Mouse (Mus musculus) brown adipose tissue, adult 24 weeks (tissue): Measurements from ENCODE around the gene Ctsw. TPM values are rescaled to one million over a fixed set of nuclear protein-coding genes. Genes with fewer than 3 reads are reported as not detected.

Experiments
- H3K27ac ChIP-seq: fragments of 200-500 bp; replicated peaks from 2 replicates; pipeline ENCODE4 v1.5.1; 2012; ENCODE audit warnings: low read depth, mild to moderate bottlenecking, low read length
- H3K4me1 ChIP-seq: fragments of 200-500 bp; 2 replicates; pipeline ENCODE4 v1.6.1; 2012; ENCODE audit warnings: low read length, mixed read lengths; ENCODE audit not compliant: control insufficient read depth, insufficient read depth, insufficient read length
- H3K4me3 ChIP-seq: fragments of 200-500 bp; 2 replicates; pipeline ENCODE4 v1.5.1; 2012; ENCODE audit warnings: low read depth, mild to moderate bottlenecking, low read length, moderate library complexity; ENCODE audit not compliant: insufficient read depth
- polyA plus RNA-seq: library from polyadenylated mRNA; stranded (reverse); fragments of >200 nt; gene quantifications from 2 replicates; pipeline ENCODE4 v1.2.4, GENCODE M21; 2012; ENCODE audit not compliant: missing spikeins, insufficient read depth, insufficient read length

Gene Ctsw
- polyA plus RNA-seq, 1 experiment: not detected

GRCm38 (mm10) chr19:5433951-5434350 is 34.4 kb downstream of the Ctsw start:
- Histone ChIP-seq H3K27ac (peak overlapping the region; percentile 63), H3K4me3 (peak overlapping the region; percentile 55; the same call in 1 of the 2 replicates), H3K4me1 (peaks cover 4% of the 10 kb centered on the region; the same call in 1 of the 2 replicates)

- peak overlapping the region; percentile 55 for H3K4me3 ChIP-seq
- H3K27ac ChIP-seq: peak overlapping the region; percentile 63
- peaks cover 4% of the 10 kb centered on the region; the same call in 1 of the 2 replicates for H3K4me1 ChIP-seq
These were observed 35.1 kb downstream of the Ctsw start for GRCm38 (mm10) chr19:5432992-5433852.

- Histone ChIP-seq H3K4me3 (no peak overlapping the region), H3K27ac (no peak overlapping the region), H3K4me1 (peaks cover 4% of the 10 kb centered on the region; the same call in 1 of the 2 replicates)
These were observed 36.3 kb downstream of the Ctsw start for GRCm38 (mm10) chr19:5431911-5432464.

DNA sequence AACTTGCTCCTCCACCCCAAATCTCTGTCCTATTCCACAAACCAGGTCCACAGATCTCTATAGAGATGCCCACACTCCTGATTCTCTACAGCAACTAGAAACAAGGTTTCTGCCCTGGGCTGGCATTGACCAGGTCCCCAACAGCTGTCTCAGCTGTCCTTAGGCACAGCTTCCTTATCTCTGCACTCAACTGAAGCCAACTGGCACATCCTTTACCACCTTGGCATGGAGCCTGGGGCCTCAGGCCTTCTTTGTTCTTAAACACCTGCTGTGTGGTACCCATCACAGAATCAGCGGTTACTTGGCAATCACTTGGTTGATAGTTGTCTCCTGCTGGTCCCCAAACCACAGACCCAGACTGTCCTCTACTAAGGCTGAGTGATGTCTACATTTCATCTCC is 37.9 kb downstream of the Ctsw start:
- Histone ChIP-seq H3K4me3 (no peak overlapping the region), H3K4me1 (peaks cover 14% of the 10 kb centered on the region), H3K27ac (no peak overlapping the region)

DNA sequence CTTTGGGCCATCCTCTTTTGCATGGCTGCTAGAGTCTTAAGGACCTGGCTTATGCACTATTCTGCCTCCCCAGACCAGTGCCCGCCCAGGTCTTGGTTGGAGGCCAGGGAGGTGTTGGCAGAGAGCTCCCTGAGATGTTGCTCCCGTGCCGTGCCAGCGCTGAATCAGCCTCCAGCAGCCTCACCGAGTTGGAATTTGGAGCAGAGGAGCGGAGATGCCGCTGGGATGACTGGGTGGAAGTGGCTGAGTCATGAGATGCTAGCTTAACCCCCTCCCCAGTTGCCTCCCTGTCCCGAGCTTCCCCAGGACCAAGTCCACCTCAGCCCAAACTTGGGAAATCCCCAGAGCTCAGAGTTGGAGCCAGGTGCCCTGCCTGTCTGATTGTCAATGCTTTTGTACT is 38.5 kb downstream of the Ctsw start:
- H3K4me1 ChIP-seq: peaks cover 14% of the 10 kb centered on the region
- H3K4me3 ChIP-seq: no peak overlapping the region
- H3K27ac ChIP-seq: no peak overlapping the region

- H3K4me1 ChIP-seq: peaks cover 14% of the 10 kb centered on the region
- no peak overlapping the region for H3K4me3 ChIP-seq
- H3K27ac ChIP-seq: no peak overlapping the region
These were observed 39.1 kb downstream of the Ctsw start for GRCm38 (mm10) chr19:5429219-5429618.

- Histone ChIP-seq H3K4me1 (peaks cover 18% of the 10 kb centered on the region), H3K4me3 (no peak overlapping the region), H3K27ac (no peak overlapping the region)
These were observed 40.2 kb downstream of the Ctsw start for GRCm38 (mm10) chr19:5428083-5428482.

DNA sequence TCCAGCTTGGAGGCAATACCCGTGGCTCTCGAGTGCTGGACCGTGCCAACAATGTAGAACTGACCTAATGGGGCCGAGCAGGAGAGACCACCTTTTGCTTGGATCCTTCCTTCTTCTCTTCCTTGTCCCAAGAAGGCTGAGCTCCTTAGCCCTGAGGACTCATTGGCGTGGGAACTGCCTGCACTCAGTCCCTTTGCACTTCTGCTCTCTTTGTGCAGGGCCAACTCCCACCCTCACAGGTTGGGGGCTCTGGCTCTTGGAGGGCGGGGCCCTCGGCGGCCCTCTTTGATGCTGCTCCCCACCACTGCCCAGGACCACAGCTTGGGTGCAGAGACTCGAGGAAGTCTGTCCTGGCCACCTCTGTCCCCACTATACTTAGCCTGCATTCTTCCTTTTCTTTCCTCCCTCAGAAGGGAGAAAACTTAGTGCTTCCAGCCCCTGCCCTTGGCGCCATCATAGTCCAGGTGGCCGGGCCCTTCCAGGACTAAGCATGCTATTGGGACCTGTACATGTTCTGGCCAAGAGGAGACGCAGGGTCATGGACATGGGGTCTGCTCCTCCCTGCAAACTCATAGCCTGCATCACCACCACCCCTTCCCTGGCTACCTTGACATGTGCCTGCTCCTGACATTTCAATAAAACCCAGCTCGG is 41.5 kb downstream of the Ctsw start:
- Histone ChIP-seq H3K27ac (no peak overlapping the region), H3K4me1 (peaks cover 17% of the 10 kb centered on the region), H3K4me3 (peak overlapping the region; percentile 91)

- peak overlapping the region; percentile 92; the same call in 1 of the 2 replicates for H3K27ac ChIP-seq
- peaks cover 17% of the 10 kb centered on the region for H3K4me1 ChIP-seq
- H3K4me3 ChIP-seq: peak overlapping the region; percentile 91
These were observed 42.3 kb downstream of the Ctsw start for GRCm38 (mm10) chr19:5425906-5426565.

DNA sequence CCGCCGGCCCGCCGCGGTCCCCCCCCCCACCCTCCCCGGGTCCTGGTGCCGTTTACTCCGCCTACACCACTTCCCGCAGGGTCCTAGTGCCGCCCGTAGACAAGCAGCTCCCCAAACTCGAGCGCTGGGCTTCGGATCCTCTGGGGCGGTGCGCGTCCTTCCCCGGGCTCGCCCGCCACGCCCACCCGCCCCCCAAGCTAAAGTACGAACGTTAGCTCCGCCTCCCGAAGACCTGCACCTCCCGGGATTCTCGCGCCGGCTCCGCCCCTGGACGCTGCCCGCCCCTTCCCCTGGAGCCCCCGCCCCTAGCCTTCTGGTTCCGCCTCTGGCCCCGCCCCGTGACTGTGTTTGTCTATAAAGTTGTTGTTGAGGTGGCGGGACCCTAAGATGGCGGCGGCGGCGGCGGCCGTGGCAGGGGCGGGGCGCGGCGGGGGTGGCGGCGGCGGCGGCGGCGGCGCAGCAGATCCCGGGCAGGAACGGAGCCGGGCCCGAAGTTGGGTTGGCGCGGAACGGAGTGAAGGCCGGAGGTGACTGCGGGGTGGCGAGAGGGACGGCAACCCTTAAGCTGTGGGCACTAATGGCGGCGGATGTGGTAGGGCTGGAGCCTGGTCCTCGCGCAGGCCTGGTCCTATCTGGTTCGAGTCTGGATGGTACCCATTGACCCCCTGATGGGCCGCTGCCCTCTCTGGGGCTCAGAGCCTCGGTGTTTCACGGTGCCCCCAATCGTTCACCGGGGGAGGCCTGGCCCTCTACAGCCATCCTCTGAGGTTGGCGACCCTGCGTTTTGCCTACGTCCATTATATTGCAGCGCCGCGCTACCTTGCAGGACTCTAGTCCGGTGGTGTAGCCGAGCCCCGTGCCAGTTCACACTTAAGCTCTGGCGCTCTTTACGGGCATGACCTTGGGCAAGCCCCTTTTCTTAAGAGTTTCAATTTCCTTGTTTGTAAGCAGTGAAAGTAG is 43.2 kb downstream of the Ctsw start, which contains the start of the genes Drap1 and AI837181:
Drap1 (minus strand) TSS at position 198 of the 960 bp plus-strand sequence.
AI837181 (plus strand) TSS at position 363 of the 960 bp plus-strand sequence.
- peak within 1 kb of the TSS; percentile 91 for H3K4me3 ChIP-seq
- peaks cover 17% of the 10 kb centered on the region for H3K4me1 ChIP-seq
- peak within 1 kb of the TSS; percentile 92 for H3K27ac ChIP-seq

- Histone ChIP-seq H3K4me1 (peaks cover 17% of the 10 kb centered on the region), H3K27ac (peak overlapping the region; percentile 67), H3K4me3 (peak overlapping the region; percentile 76)
These were observed 44.1 kb downstream of the Ctsw start for GRCm38 (mm10) chr19:5424092-5424781.

DNA sequence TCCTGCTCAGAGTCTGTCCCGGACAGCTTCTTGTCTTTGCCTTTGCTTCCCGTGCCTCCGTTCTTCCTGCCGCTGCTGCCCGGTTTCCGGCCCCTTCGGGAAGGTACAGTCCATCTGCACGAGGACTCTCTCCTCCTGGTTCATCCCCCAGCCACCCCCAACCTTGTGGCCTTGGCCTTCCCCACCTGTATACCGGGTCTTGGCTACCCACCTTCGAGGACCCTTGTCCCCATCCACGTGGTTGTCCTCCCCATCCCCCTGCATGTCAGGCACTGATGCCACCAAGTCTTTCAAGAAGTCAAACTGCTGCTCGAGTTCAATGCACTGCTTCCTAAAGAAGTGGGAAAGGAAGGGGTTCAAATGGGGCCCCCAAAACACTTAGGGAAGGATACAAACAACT is 44.7 kb downstream of the Ctsw start:
- Histone ChIP-seq H3K4me3 (peak overlapping the region; percentile 76), H3K4me1 (peaks cover 17% of the 10 kb centered on the region), H3K27ac (no peak overlapping the region)

GRCm38 (mm10) chr19:5422895-5423443 is 45.3 kb downstream of the Ctsw start:
- Histone ChIP-seq H3K4me1 (peaks cover 17% of the 10 kb centered on the region), H3K4me3 (peak overlapping the region; percentile 76)

More at GRCm38 (mm10) chr19:5422895-5423443, 45.3 kb downstream of the Ctsw start:
- no peak overlapping the region for H3K27ac ChIP-seq
